10 mouse cellular contexts compared by ENCODE assay signal in genomic region chr8:4511429-4512115, GRCm38 (mm10). TPM values are rescaled to one million over a fixed set of nuclear protein-coding genes. Genes with fewer than 3 reads are reported as not detected.
A peak's percentile ranks its signal among the peaks of the same experiment; 100 is the strongest.
DNase-seq lines count a peak whose midpoint lies in the region; ATAC-seq and TF ChIP-seq lines count a peak whose summit lies in the region.
"Had no signal": no experiment of that assay in that cellular context is flagged by ENCODE, and none has a peak within 500 bp of the region (broad histone marks: within the 10 kb centered on the region; RNA-seq: fewer than 3 reads in every experiment).

No protein-coding gene starts in this region.

- 25% methylated on average over 2 of the region's 2 CpGs for WGBS in kidney, embryonic 16.5 days
- 11% methylated on average over 2 of the region's 2 CpGs for WGBS in embryonic facial prominence, embryonic 11.5 days
- WGBS in forebrain, embryonic 10.5 days, result 32% methylated on average over 2 of the region's 2 CpGs
- WGBS in limb, embryonic 14.5 days, result 15% methylated on average over 2 of the region's 2 CpGs

- ATAC-seq in kidney, embryonic 16.5 days (ENCODE audit: low FRiP score, low TSS enrichment), result 0 out of 2 replicates have a peak, but pooled peaks have one; percentile 8
- ATAC-seq in embryonic facial prominence, embryonic 11.5 days (replicated peaks; ENCODE audit: insufficient number of reproducible peaks, low FRiP score, low TSS enrichment, low read depth), result no peak
- ATAC-seq in limb, embryonic 14.5 days (ENCODE audit: low FRiP score, low read depth), result no peak
- ATAC-seq in megakaryocyte-erythroid progenitor cell, adult 5-6 weeks (replicated peaks; ENCODE audit: low FRiP score, low TSS enrichment, poor library complexity, severe bottlenecking), result no peak

- peak overlapping the region; percentile 29 for H3K27ac ChIP-seq in kidney, embryonic 16.5 days (ENCODE audit: low read length)
- 0 out of 2 replicates have a peak overlapping the region, but pooled peaks have one; percentile 25 for H3K27ac ChIP-seq in embryonic facial prominence, embryonic 11.5 days (replicated peaks; ENCODE audit: low read depth, low read length)
- H3K27ac ChIP-seq in forebrain, embryonic 10.5 days, result peak overlapping the region; percentile 79
- H3K27ac ChIP-seq in limb, embryonic 14.5 days (replicated peaks; ENCODE audit: low read depth, low read length), result peak overlapping the region; percentile 59

- H3K27me3 ChIP-seq in kidney, embryonic 16.5 days (ENCODE audit: insufficient read depth, low read length), result no peaks in the 10 kb centered on the region
- no peaks in the 10 kb centered on the region for H3K27me3 ChIP-seq in embryonic facial prominence, embryonic 11.5 days (ENCODE audit: control insufficient read depth, insufficient read depth, low read length)
- H3K27me3 ChIP-seq in forebrain, embryonic 10.5 days (ENCODE audit: poor library complexity, severe bottlenecking), result no peaks in the 10 kb centered on the region
- H3K27me3 ChIP-seq in limb, embryonic 14.5 days (ENCODE audit: control insufficient read depth, insufficient read depth, low read length), result no peaks in the 10 kb centered on the region

- TF ChIP-seq POLR2A in limb, embryonic 14.5 days (IDR thresholded peaks at IDR 0.05; ENCODE audit: borderline replicate concordance, extremely low read depth, insufficient read depth, insufficient read length), result no peak

- H3K9me3 ChIP-seq in kidney, embryonic 16.5 days (ENCODE audit: low read length), result no peaks in the 10 kb centered on the region
- no peaks in the 10 kb centered on the region for H3K9me3 ChIP-seq in embryonic facial prominence, embryonic 11.5 days (replicated peaks; ENCODE audit: control insufficient read depth, low read length)
- no peaks in the 10 kb centered on the region for H3K9me3 ChIP-seq in forebrain, embryonic 10.5 days
- H3K9me3 ChIP-seq in limb, embryonic 14.5 days (ENCODE audit: control insufficient read depth, low read length), result no peaks in the 10 kb centered on the region
- H3K9me3 ChIP-seq: G1E had no signal

- H3K9ac ChIP-seq in kidney, embryonic 16.5 days (replicated peaks; ENCODE audit: low read length), result no peak overlapping the region
- 0 out of 2 replicates have a peak overlapping the region, but pooled peaks have one; percentile 2 for H3K9ac ChIP-seq in embryonic facial prominence, embryonic 11.5 days (replicated peaks; ENCODE audit: low read length)
- 0 out of 2 replicates have a peak overlapping the region, but pooled peaks have one; percentile 21 for H3K9ac ChIP-seq in limb, embryonic 14.5 days (ENCODE audit: low read depth, low read length, severe bottlenecking)

- no peak for DNase-seq in kidney, adult 8-10 months
- no peak for DNase-seq in embryonic facial prominence, embryonic 11.5 days (ENCODE audit: low spot score)
- no peak for DNase-seq in forebrain, embryonic 10.5 days (ENCODE audit: extremely low spot score, low spot score)
- no peak for DNase-seq in limb, embryonic 14.5 days (ENCODE audit: low spot score)
- no peak for DNase-seq in urinary bladder, postnatal 25 days (ENCODE audit: low spot score)
- DNase-seq: cerebellum, adult 8-10 months; kidney, adult 9 months had no signal

- peaks cover 16% of the 10 kb centered on the region; the same call in 1 of the 2 replicates for H3K4me1 ChIP-seq in kidney, embryonic 16.5 days (ENCODE audit: insufficient read depth, low read length)
- no peaks in the 10 kb centered on the region for H3K4me1 ChIP-seq in embryonic facial prominence, embryonic 11.5 days (ENCODE audit: control insufficient read depth, insufficient read depth, low read length)
- H3K4me1 ChIP-seq in forebrain, embryonic 10.5 days, result peaks cover 27% of the 10 kb centered on the region
- peaks cover 14% of the 10 kb centered on the region; the same call in 1 of the 2 replicates for H3K4me1 ChIP-seq in limb, embryonic 14.5 days (ENCODE audit: control insufficient read depth, insufficient read depth, low read length)

- no peaks in the 10 kb centered on the region for H3K36me3 ChIP-seq in kidney, embryonic 16.5 days (ENCODE audit: insufficient read depth, low read length)
- no peaks in the 10 kb centered on the region for H3K36me3 ChIP-seq in embryonic facial prominence, embryonic 11.5 days (replicated peaks; ENCODE audit: control insufficient read depth, insufficient read depth, low read depth, low read length)
- H3K36me3 ChIP-seq in forebrain, embryonic 10.5 days (replicated peaks), result peaks cover under 1% of the 10 kb centered on the region; the same call in 1 of the 2 replicates
- no peaks in the 10 kb centered on the region for H3K36me3 ChIP-seq in limb, embryonic 14.5 days (ENCODE audit: control insufficient read depth, insufficient read depth, low read length)
- H3K36me3 ChIP-seq: G1E had no signal

- no peak overlapping the region for H3K4me3 ChIP-seq in kidney, embryonic 16.5 days (ENCODE audit: low read length)
- H3K4me3 ChIP-seq in embryonic facial prominence, embryonic 11.5 days (ENCODE audit: low read depth, low read length), result no peak overlapping the region
- peak overlapping the region; percentile 1; the same call in 1 of the 2 replicates for H3K4me3 ChIP-seq in forebrain, embryonic 10.5 days
- no peak overlapping the region for H3K4me3 ChIP-seq in limb, embryonic 14.5 days (replicated peaks; ENCODE audit: low read length)

- no peak overlapping the region for H3K4me2 ChIP-seq in kidney, embryonic 16.5 days (replicated peaks; ENCODE audit: low read depth, low read length)
- H3K4me2 ChIP-seq in embryonic facial prominence, embryonic 11.5 days (ENCODE audit: low read depth, low read length), result no peak overlapping the region
- H3K4me2 ChIP-seq in limb, embryonic 14.5 days (replicated peaks; ENCODE audit: low read depth, low read length, severe bottlenecking), result no peak overlapping the region

RNA-seq across cellular contexts. Expression of gene Cers4, which starts 18.7 kb away (rescaled TPM):
- 17.8 and 21.6 TPM in 2 replicates for polyA plus RNA-seq in kidney, embryonic 16.5 days (2015; fragmentation: Nextera tagmentation; extraction: Ambion mirVana)
- 7.9 and 10.3 TPM in 2 replicates for polyA plus RNA-seq in embryonic facial prominence, embryonic 11.5 days (2014; fragmentation: Nextera tagmentation; extraction: Ambion mirVana)
- polyA plus RNA-seq in forebrain, embryonic 10.5 days (2016; fragmentation: Nextera tagmentation; extraction: Ambion mirVana), result 11.5 and 13.8 TPM in 2 replicates
- polyA plus RNA-seq in limb, embryonic 14.5 days (2012; rRNA removed), result 30.0 and 38.2 TPM in 2 replicates
- 17.2 and 17.9 TPM in 2 replicates for polyA plus RNA-seq in limb, embryonic 14.5 days (2014; fragmentation: Nextera tagmentation; extraction: Ambion mirVana)
- total RNA-seq in megakaryocyte-erythroid progenitor cell, adult 5-6 weeks (2014; fragmentation: Nextera tagmentation), result 3.2 and 18.5 TPM in 2 replicates
- total RNA-seq in megakaryocyte-erythroid progenitor cell, adult 5-6 weeks (2017), result 2.8 and 3.2 TPM in 2 replicates
- polyA plus RNA-seq: G1E had no signal

Comparison
In these comparisons a context has a peak if more than half of its experiments do, and no peak if none do; other contexts are left out.
1. H3K27ac ChIP-seq: peak in every context shown above with its lines; median percentile 79 in forebrain, embryonic 10.5 days; 59 in limb, embryonic 14.5 days; 29 in kidney, embryonic 16.5 days; 25 in embryonic facial prominence, embryonic 11.5 days.